Mouse (Mus musculus) embryonic fibroblast, embryonic 13.5 days (primary cell): ENCODE measurements around the gene Pfkp. TPM values are rescaled to one million over a fixed set of nuclear protein-coding genes. Genes with fewer than 3 reads are reported as not detected.

Experiments used
- H3K27ac ChIP-seq: 2 replicates; pipeline ENCODE4 v1.5.1; 2012; ENCODE audit warnings: low read length, control low read depth, inconsistent platforms; ENCODE audit not compliant: insufficient read depth
- H3K4me1 ChIP-seq: 2 replicates; pipeline ENCODE4 v1.6.1; 2011; ENCODE audit warnings: low read length; ENCODE audit not compliant: control insufficient read depth, insufficient read depth
- H3K4me3 ChIP-seq: 2 replicates; pipeline ENCODE4 v1.5.1; 2011; ENCODE audit warnings: mild to moderate bottlenecking, control low read depth, low read length; ENCODE audit not compliant: insufficient read depth
- CTCF ChIP-seq: IDR thresholded peaks from 2 replicates; pipeline ENCODE4 v1.5.1; 2011; ENCODE audit warnings: mild to moderate bottlenecking, control low read depth, low read length, moderate library complexity, borderline replicate concordance; ENCODE audit not compliant: insufficient read depth
- POLR2A ChIP-seq: IDR thresholded peaks from 2 replicates; pipeline ENCODE4 v1.6.1; 2011; ENCODE audit warnings: low read depth, mild to moderate bottlenecking, control low read depth, low read length, moderate library complexity
- polyA plus RNA-seq: library from polyadenylated mRNA; stranded (reverse); fragments of >200 nt; gene quantifications from 2 replicates; pipeline ENCODE4 v1.2.4, GENCODE M21; 2011; ENCODE audit warnings: low read depth; ENCODE audit not compliant: missing spikeins, insufficient read length

The Pfkp gene
- polyA plus RNA-seq, 1 experiment, result 33.6 TPM

- no peak overlapping the region for H3K4me3 ChIP-seq
- H3K27ac ChIP-seq, result no peak overlapping the region
- H3K4me1 ChIP-seq, result no peaks in the 10 kb centered on the region
- TF ChIP-seq POLR2A (no peak), CTCF (no peak)
Measured at GRCm38 (mm10) chr13:6586009-6586408, 62.6 kb downstream of the Pfkp start.

GRCm38 (mm10) chr13:6583499-6584125 lies 65.0 kb downstream of the Pfkp start:
- TF ChIP-seq CTCF (no peak), POLR2A (no peak)
- Histone ChIP-seq H3K4me1 (no peaks in the 10 kb centered on the region), H3K4me3 (no peak overlapping the region), H3K27ac (no peak overlapping the region)

GRCm38 (mm10) chr13:6575920-6576509 lies 72.6 kb downstream of the Pfkp start:
- TF ChIP-seq POLR2A (no peak), CTCF (no peak)
- Histone ChIP-seq H3K4me3 (no peak overlapping the region), H3K4me1 (no peaks in the 10 kb centered on the region), H3K27ac (no peak overlapping the region)

GRCm38 (mm10) chr13:6565571-6565970 lies 83.0 kb downstream of the Pfkp start:
- H3K4me1 ChIP-seq, result no peaks in the 10 kb centered on the region
- no peak overlapping the region for H3K4me3 ChIP-seq
- H3K27ac ChIP-seq, result no peak overlapping the region
- TF ChIP-seq POLR2A (no peak), CTCF (no peak)

- H3K27ac ChIP-seq, result no peak overlapping the region
- TF ChIP-seq POLR2A (no peak), CTCF (no peak)
- no peak overlapping the region for H3K4me3 ChIP-seq
- H3K4me1 ChIP-seq, result no peaks in the 10 kb centered on the region
Measured at GRCm38 (mm10) chr13:6562409-6562808, 86.2 kb downstream of the Pfkp start.

GRCm38 (mm10) chr13:6557771-6558170 lies 90.8 kb downstream of the Pfkp start:
- TF ChIP-seq POLR2A (no peak), CTCF (no peak)
- H3K4me1 ChIP-seq, result no peaks in the 10 kb centered on the region
- no peak overlapping the region for H3K27ac ChIP-seq
- H3K4me3 ChIP-seq, result no peak overlapping the region

GRCm38 (mm10) chr13:6555656-6556055 lies 92.9 kb downstream of the Pfkp start:
- no peak for TF ChIP-seq POLR2A
- no peak for TF ChIP-seq CTCF
- no peak overlapping the region for H3K4me3 ChIP-seq
- H3K4me1 ChIP-seq, result no peaks in the 10 kb centered on the region

GRCm38 (mm10) chr13:6553708-6554107 lies 94.9 kb downstream of the Pfkp start:
- peaks cover 6% of the 10 kb centered on the region; the same call in 1 of the 2 replicates for H3K4me1 ChIP-seq
- no peak for TF ChIP-seq POLR2A
- TF ChIP-seq CTCF, result no peak
- no peak overlapping the region for H3K4me3 ChIP-seq
- no peak overlapping the region for H3K27ac ChIP-seq

More at GRCm38 (mm10) chr13:6555656-6556055, 92.9 kb downstream of the Pfkp start:
- no peak overlapping the region for H3K27ac ChIP-seq

- no peak overlapping the region for H3K27ac ChIP-seq
- no peak for TF ChIP-seq CTCF
- no peak for TF ChIP-seq POLR2A
- H3K4me3 ChIP-seq, result no peak overlapping the region
- peaks cover 3% of the 10 kb centered on the region; the same call in 1 of the 2 replicates for H3K4me1 ChIP-seq
Measured at GRCm38 (mm10) chr13:6535287-6535932, 113.2 kb downstream of the Pfkp start.

- no peak for TF ChIP-seq POLR2A
- peak; percentile 19; the same call in 1 of the 2 replicates for TF ChIP-seq CTCF
- H3K4me3 ChIP-seq, result no peak overlapping the region
- H3K4me1 ChIP-seq, result peaks cover 3% of the 10 kb centered on the region; the same call in 1 of the 2 replicates
- H3K27ac ChIP-seq, result no peak overlapping the region
Measured at GRCm38 (mm10) chr13:6532683-6533082, 115.9 kb downstream of the Pfkp start.

Other genes with a start within 250 kb of the Pfkp start
- 102 and 105 TPM in 2 replicates for gene Pitrm1, start 100.6 kb downstream of the Pfkp start, polyA plus RNA-seq